Mouse (Mus musculus) lung, postnatal 0 days (tissue): Measurements from ENCODE around the gene Ier2. TPM values are rescaled to one million over a fixed set of nuclear protein-coding genes. Genes with fewer than 3 reads are reported as not detected.
"Not testable (repeated sequence)": the region's sequence is repeated elsewhere in the genome, so short reads cannot be mapped to it uniquely, and the experiment has no call there.

ENCODE experiments used
- ATAC-seq: fragments of 200-750 bp; cut with Nextera tagmentation; 2 replicates; pipeline ENCODE4 v1.8.0; 2017; ENCODE audit warnings: moderate library complexity
- DNase-seq: peaks from one replicate; pipeline ENCODE4 v3.0.0-alpha.2; 2016; ENCODE audit warnings: low spot score
- H3K27ac ChIP-seq: fragments of 300-500 bp; sonication (generic); 2 replicates; pipeline ENCODE4 v1.5.1; 2014; ENCODE audit warnings: antibody characterized with exemption, mild to moderate bottlenecking, low read length, mixed read lengths
- H3K27me3 ChIP-seq: fragments of 300-500 bp; sonication (generic); replicated peaks from 2 replicates; pipeline ENCODE4 v1.6.1; 2014; ENCODE audit warnings: low read length, mixed read lengths; ENCODE audit not compliant: insufficient read depth
- H3K36me3 ChIP-seq: fragments of 300-500 bp; sonication (generic); 2 replicates; pipeline ENCODE4 v1.6.1; 2014; ENCODE audit warnings: low read length, mixed read lengths; ENCODE audit not compliant: insufficient read depth
- H3K4me1 ChIP-seq: fragments of 300-500 bp; sonication (generic); 2 replicates; pipeline ENCODE4 v1.6.1; 2014; ENCODE audit warnings: antibody characterized with exemption, low read depth, low read length, mixed read lengths; ENCODE audit not compliant: insufficient read depth
- H3K4me2 ChIP-seq: fragments of 300-500 bp; sonication (generic); replicated peaks from 2 replicates; pipeline ENCODE4 v1.6.1; 2014; ENCODE audit warnings: low read depth, mild to moderate bottlenecking, low read length, moderate library complexity, mixed read lengths
- H3K4me3 ChIP-seq: fragments of 300-500 bp; sonication (generic); 2 replicates; pipeline ENCODE4 v1.5.1; 2014; ENCODE audit warnings: low read depth, low read length
- H3K9ac ChIP-seq: fragments of 300-500 bp; sonication (generic); replicated peaks from 2 replicates; pipeline ENCODE4 v1.6.1; 2014; ENCODE audit warnings: low read depth, mild to moderate bottlenecking
- H3K9me3 ChIP-seq: fragments of 300-500 bp; sonication (generic); 2 replicates; pipeline ENCODE4 v1.6.1; 2016; ENCODE audit warnings: low read length, mixed read lengths
- CTCF ChIP-seq: IDR thresholded peaks from 2 replicates; pipeline ENCODE4 v1.5.1; 2016; ENCODE audit warnings: antibody characterized with exemption, mild to moderate bottlenecking
- EP300 ChIP-seq: IDR thresholded peaks from 2 replicates; pipeline ENCODE4 v1.6.1; 2016; ENCODE audit warnings: antibody characterized with exemption, mild to moderate bottlenecking, control low read depth
- WGBS: fragments of 180-500 bp; shearing (Covaris S2); extraction: QIAGEN DNeasy Blood & Tissue Kit; methylation state at CpG from one replicate; pipeline ENCODE4 v1.1.7; 2014; 5-methylcytosine and 5-hydroxymethylcytosine counted together
- polyA plus RNA-seq: library from polyadenylated mRNA; unstranded; fragments of >200 nt; fragmentation: Nextera tagmentation; extraction: Ambion mirVana; gene quantifications from 2 replicates; pipeline ENCODE4 v1.2.1, GENCODE M21; 2015

Ier2 gene
- polyA plus RNA-seq, 1 experiment from 2014 or later: 113 TPM

DNA sequence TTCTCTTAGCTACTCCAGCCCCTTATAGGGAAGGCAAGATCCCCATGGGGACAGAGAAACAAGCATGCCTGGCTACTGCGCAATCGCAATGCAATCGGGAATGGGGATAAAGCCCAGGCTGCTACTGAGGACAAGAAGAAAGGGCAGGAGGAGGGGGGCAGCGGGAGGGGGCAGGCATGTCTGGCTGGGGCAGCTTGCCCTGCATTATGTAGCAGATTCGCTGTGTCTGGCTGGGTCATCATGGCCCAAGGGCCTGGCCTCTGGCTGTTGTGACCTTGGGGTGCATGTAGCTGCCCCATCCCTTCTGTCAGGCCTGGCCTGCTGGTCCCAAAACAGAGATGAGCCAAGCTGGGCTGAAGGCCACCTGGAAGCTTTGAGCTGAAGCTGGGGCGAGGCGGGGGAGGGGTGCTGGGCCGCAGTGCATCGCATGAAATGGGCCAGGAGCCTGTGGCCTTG is 27.8 kb downstream of the Ier2 start:
- DNase-seq: no peak
- Histone ChIP-seq H3K9ac (no peak overlapping the region), H3K4me3 (no peak overlapping the region), H3K36me3 (no peaks in the 10 kb centered on the region), H3K9me3 (no peaks in the 10 kb centered on the region), H3K4me1 (no peaks in the 10 kb centered on the region), H3K4me2 (no peak overlapping the region), H3K27ac (no peak overlapping the region), H3K27me3 (no peaks in the 10 kb centered on the region)
- no peak for TF ChIP-seq CTCF
- no peak for TF ChIP-seq EP300
- ATAC-seq: no peak
- WGBS: 59% methylated on average over 9 of the region's 9 CpGs

DNA sequence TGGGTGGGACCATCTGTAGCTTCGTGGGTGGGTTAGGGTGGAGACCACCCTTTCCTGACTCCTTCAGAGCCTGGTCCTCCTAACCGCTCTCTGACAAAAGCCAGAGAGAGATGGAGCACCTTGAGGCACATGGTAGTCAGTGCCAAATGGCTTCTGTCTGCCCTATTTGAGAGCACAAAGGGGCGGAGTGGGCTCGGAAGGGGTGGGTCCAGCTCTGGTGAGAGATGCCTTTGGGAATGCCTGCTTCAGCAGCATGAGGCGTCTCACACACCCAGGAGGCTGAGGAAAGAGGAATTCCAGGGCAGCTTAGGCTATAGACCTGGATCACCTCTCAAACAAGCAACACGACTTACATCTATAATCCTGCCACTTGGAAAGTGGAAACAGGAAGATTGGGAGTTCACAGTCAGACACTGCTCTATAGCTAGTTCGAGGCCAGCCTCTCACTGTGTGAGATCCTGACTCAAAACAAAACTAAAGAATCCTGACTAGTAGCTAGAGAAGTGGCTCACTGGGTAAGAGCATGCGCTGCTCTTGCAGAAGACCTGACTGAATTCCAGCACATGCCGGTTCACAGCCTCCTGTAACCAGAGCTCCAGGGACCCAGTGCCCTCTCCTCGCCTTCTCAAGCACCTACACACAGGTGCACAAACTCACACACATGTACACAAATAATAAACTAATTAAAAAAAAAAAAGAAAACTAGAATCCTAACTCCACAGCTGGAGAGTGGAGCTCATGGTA is 28.6 kb downstream of the Ier2 start:
- Histone ChIP-seq H3K4me2 (no peak overlapping the region), H3K4me1 (no peaks in the 10 kb centered on the region), H3K4me3 (no peak overlapping the region), H3K27me3 (no peaks in the 10 kb centered on the region), H3K36me3 (no peaks in the 10 kb centered on the region), H3K9me3 (no peaks in the 10 kb centered on the region), H3K27ac (no peak overlapping the region), H3K9ac (no peak overlapping the region)
- DNase-seq: no peak
- no peak for ATAC-seq
- no peak for TF ChIP-seq EP300
- no peak for TF ChIP-seq CTCF
- 40% methylated on average over 10 of the region's 10 CpGs for WGBS

GRCm38 (mm10) chr8:84631813-84632212 is 30.8 kb downstream of the Ier2 start:
- no peaks in the 10 kb centered on the region for H3K9me3 ChIP-seq
- ATAC-seq: no peak
- no peak overlapping the region for H3K27ac ChIP-seq
- no peaks in the 10 kb centered on the region for H3K4me1 ChIP-seq
- H3K9ac ChIP-seq: no peak overlapping the region
- no peak for DNase-seq
- no peaks in the 10 kb centered on the region for H3K36me3 ChIP-seq
- H3K4me2 ChIP-seq: no peak overlapping the region
- 86% methylated on average over 3 of the region's 4 CpGs for WGBS
- H3K4me3 ChIP-seq: no peak overlapping the region
- TF ChIP-seq CTCF (no peak), EP300 (no peak)
- H3K27me3 ChIP-seq: no peaks in the 10 kb centered on the region

- no peaks in the 10 kb centered on the region for H3K27me3 ChIP-seq
- H3K4me2 ChIP-seq: no peak overlapping the region
- no peaks in the 10 kb centered on the region for H3K4me1 ChIP-seq
- no peak for TF ChIP-seq CTCF
- no peak for TF ChIP-seq EP300
- no peaks in the 10 kb centered on the region for H3K36me3 ChIP-seq
- H3K9me3 ChIP-seq: no peaks in the 10 kb centered on the region
- WGBS: 63% methylated on average over 4 of the region's 4 CpGs
- H3K9ac ChIP-seq: no peak overlapping the region
- ATAC-seq: no peak
- no peak for DNase-seq
- H3K4me3 ChIP-seq: no peak overlapping the region
- H3K27ac ChIP-seq: no peak overlapping the region
Observed at GRCm38 (mm10) chr8:84630145-84630544, 32.5 kb downstream of the Ier2 start.

DNA sequence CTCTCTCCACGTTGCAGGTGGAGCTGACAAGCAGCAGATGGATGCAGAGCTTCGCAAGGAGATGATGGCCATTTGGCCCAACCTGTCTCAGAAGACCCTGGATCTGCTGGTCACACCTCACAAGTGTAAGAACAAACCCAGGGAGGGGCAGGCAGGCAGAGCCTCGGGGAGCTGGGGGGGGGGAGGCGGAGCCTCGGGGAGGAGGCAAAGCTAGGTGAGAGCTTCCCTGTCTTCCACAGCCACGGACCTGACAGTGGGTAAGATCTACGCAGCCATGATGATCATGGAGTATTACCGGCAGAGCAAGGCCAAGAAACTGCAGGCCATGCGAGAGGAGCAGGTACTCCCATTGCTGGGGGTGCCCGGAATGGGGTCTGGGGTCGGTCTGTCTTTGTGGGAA is 33.1 kb downstream of the Ier2 start:
- Histone ChIP-seq H3K9me3 (no peaks in the 10 kb centered on the region), H3K27ac (no peak overlapping the region)
- 67% methylated on average over 11 of the region's 11 CpGs for WGBS

DNA sequence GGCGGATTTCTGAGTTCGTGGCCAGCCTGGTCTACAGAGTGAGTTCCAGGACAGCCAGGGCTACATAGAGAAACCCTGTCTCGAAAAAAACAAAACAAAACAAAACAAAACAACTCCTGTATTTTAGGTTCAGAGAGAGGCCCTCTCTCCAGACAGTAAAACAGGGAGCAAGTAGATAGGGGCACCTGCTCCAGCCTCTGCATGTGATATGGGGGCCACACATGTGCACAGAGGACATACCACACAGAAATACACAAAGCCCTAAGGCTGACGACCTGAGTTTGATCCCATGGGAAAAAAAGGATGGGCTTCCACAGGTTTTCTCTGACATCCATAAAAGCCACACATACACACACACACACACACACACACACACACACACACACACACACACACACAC is 39.2 kb downstream of the Ier2 start:
- not testable (repeated sequence) for H3K9me3 ChIP-seq, H3K36me3 ChIP-seq, H3K27me3 ChIP-seq, H3K4me3 ChIP-seq, H3K4me1 ChIP-seq, H3K4me2 ChIP-seq, H3K27ac ChIP-seq, DNase-seq, H3K9ac ChIP-seq, ATAC-seq
- 78% methylated on average over 4 of the region's 4 CpGs for WGBS

More for the DNA sequence above, 33.1 kb downstream of the Ier2 start:
- H3K4me1 ChIP-seq: no peaks in the 10 kb centered on the region
- no peak for DNase-seq
- no peaks in the 10 kb centered on the region for H3K27me3 ChIP-seq
- no peak overlapping the region for H3K4me2 ChIP-seq
- no peaks in the 10 kb centered on the region for H3K36me3 ChIP-seq
- no peak for ATAC-seq
- H3K4me3 ChIP-seq: no peak overlapping the region
- H3K9ac ChIP-seq: no peak overlapping the region
- TF ChIP-seq EP300 (no peak), CTCF (no peak)
